Mouse (Mus musculus): ENCODE results near the gene Sgpl1. TPM values are rescaled to one million over a fixed set of nuclear protein-coding genes. Genes with fewer than 3 reads are reported as not detected.

The Sgpl1 gene
- total RNA-seq, 2 experiments from 2014 or later, result 25.5 to 25.8 TPM

DNA sequence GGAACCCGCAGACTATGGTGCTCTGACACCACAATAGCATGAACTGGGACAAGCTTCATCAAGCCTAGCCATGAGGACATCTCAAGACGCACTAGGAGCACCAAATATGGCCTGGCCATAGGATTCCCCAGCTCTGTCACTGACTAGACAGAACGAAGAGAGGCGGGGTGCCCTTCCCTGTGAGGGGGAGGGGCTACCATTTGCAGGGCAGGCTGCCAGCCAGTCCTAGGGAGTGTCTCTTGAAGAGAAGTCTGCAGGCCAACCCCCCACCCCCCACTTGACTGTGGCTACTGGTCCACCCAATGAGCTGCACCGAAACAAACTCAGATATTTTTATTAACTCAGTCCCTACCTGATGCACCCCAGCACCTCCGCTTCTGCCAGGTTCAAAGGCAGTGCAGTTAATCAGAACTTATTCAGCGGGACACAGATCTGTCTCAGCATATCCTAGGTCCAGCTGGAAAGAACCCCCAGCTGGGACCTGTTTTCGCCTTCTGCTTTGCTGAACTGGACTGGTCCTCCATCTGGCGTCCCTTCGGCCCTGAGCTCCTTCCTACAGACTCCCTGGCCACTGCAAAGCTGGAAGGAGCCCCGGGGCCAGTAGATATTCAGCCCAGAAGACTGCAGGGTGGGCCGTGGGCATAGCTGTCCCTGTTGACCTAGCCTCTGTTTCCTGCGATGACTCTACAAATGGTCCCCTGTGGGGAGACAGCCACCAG is 82.1 kb downstream of the Sgpl1 start:
- H3K27ac ChIP-seq, result no peak overlapping the region
- TF ChIP-seq CTCF (conservative IDR thresholded peaks at IDR 0.05), result no peak

DNA sequence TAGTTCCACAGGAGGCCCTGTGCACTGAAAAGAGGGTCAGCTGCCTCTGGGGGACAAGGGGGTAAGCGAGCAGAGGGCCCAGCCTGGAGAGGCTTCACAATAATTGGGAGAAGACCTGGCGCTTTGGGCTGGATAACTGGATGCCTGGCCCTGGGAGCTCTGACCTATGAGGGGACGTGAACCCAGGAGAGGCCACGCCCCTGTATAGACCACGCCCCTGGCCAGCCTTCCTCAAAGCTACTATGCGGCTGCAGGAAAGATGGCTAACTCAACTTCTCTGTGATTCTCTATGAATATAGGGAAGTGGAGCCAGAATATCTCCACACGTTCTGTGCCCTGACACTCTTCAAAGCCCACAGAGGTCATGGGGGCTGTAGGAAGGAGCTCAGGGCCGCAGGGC is 82.9 kb downstream of the Sgpl1 start:
- Histone ChIP-seq H3K27ac (no peak overlapping the region), H3K4me3 (no peak overlapping the region)
- no peak for TF ChIP-seq CTCF (conservative IDR thresholded peaks at IDR 0.05)
- DNase-seq (ENCODE audit: low spot score in 2 of 2), result no peak

More for the DNA sequence above, 82.1 kb downstream of the Sgpl1 start:
- no peak overlapping the region for H3K4me3 ChIP-seq
- no peak for DNase-seq (ENCODE audit: low spot score in 2 of 2)

DNA sequence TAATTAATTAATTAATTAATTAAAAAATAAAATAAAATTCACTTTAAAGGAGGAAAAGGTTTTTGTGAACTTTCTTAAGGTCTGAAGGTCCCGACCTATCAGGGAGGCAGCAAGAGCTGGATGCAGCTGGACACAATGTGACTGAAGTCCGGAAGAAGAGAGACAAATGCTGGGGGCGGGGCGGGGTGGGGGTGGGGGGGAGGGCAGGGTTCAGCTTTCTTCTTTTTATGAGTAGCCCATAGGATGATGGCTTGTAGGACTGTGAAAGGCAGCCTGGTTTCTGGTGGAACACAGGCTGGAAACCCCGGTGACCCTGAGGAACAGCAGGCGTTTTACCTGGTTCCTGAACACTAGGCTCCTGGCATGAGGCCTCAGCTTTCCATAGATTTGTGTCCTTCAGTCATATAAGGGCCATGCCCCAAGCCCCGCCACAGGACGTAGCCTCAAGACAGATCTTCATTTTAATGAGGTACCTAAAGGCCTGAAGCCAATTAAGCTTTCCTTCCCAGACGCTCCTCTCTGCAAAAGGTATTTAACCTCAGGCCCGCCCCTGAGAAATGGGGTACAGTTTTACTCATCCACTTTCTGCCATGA is 84.1 kb downstream of the Sgpl1 start:
- Histone ChIP-seq H3K4me3 (no peak overlapping the region), H3K27ac (no peak overlapping the region)
- no peak for DNase-seq (ENCODE audit: low spot score in 2 of 2)
- no peak for TF ChIP-seq CTCF (conservative IDR thresholded peaks at IDR 0.05)

DNA sequence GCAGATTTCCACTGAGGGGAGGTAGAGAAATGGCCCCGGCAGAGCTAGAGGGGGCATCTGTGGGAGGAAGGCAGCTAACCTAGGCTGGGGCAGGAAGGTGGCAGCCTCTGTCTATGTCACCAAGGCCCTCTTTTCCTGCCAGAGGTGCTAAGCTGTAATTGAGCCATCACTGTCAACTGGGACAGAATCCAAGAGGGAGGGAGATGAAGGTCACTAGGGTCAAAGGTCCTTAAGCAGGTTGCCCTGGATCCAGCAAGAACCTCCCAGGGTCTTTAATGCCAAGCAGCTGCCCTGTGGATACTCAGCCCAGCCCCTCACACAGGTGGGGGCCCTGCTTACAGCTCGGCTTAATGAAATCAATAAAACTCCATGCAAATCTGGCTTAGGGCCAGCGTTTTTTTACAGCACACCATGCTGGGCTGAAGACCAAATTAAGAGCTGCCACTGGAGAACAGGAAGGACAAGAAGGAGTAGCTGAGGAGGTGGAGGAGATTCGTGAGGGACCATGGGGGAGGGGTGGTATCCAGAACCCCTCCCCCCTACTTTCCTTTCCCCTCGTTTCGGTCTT is 87.9 kb downstream of the Sgpl1 start:
- TF ChIP-seq CTCF (conservative IDR thresholded peaks at IDR 0.05), result no peak
- H3K27ac ChIP-seq, result no peak overlapping the region
- no peak overlapping the region for H3K4me3 ChIP-seq
- DNase-seq (ENCODE audit: low spot score in 2 of 2), result no peak

DNA sequence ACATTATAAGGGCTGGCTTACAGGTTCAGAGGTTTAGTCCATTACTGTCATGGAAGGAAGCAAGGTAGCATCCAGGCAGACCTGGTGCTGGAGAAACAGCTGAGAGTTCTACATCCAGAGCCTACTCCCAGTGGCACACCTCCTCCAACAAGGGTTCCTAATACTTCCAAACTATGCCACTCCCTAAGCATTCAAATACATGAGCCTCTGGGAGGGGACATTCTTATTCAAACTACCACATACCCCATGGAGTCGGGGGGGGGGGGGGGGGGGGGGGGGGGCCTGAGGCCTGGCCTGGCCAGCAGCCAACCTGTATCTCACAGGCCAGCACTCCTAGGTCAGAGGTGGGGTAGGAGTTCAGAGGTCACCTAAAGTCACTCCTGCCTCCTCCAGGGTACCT is 88.4 kb downstream of the Sgpl1 start:
- TF ChIP-seq CTCF (conservative IDR thresholded peaks at IDR 0.05), result no peak
- no peak overlapping the region for H3K27ac ChIP-seq
- no peak for DNase-seq (ENCODE audit: low spot score in 2 of 2)
- no peak overlapping the region for H3K4me3 ChIP-seq

DNA sequence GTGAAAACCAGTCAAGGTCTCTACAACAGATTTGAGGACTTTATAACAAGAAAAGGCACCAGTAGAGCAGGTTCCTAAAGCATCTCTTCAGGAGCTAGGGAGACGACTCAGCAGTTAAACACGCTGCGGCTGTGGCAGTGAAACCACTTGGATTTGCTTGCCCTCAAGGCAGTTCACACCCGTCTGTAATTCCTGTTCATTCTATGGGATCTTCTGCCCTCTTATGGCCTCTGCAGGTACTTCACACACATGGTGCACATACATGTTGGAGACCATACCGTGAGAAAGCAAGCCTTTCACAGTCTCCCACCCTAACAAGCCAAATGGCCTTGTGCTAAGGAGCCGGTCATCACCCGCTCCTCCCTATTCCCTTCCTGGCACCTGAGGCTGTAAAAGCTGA is 90.8 kb downstream of the Sgpl1 start:
- Histone ChIP-seq H3K4me3 (no peak overlapping the region), H3K27ac (no peak overlapping the region)
- no peak for DNase-seq (ENCODE audit: low spot score in 2 of 2)
- TF ChIP-seq CTCF (conservative IDR thresholded peaks at IDR 0.05), result no peak

DNA sequence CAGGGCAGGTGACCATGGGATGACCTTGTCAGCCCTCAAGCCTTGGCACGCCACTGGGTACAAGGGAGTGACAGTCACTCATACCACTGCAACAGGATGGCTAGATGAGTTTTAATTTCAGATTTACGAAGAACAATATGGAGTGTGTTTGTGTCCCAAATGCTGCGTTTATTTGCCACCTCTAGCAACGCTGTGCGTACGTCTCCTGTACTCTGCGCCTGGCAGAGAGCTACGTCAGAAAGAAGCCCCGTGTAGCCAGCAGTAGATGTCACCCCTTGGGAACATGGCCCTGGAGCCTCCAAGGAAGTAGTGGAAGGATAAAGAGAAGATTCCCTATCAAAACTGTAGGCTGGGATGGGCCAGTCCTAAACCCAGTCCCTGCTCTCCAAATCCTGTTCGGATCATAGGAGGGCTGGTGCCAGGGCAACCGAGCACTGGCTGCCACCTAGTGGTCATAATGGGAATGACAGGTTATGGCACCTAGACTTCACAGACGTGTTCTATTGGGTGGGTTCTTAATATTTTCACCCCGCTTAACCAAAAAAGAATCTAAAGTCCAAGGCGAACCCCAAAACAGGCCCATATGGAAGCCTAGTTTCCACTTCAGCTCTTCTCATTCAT is 95.4 kb downstream of the Sgpl1 start:
- Histone ChIP-seq H3K4me3 (no peak overlapping the region), H3K27ac (no peak overlapping the region)
- peak; percentile 99 for TF ChIP-seq CTCF (conservative IDR thresholded peaks at IDR 0.05)
- peak; percentile 53 to 79 for DNase-seq (ENCODE audit: low spot score in 2 of 2)

Small RNA genes lying within 50 kb of the gene (microRNA-seq; reads per million reads assigned to microRNA genes)
- 0 reads per million in 2 experiments for gene Gm44308

Other genes with a start within 250 kb of the Sgpl1 start
- 10 to 100 TPM; 11.2 to 11.7 TPM for gene Pcbd1, start 58.4 kb downstream of the Sgpl1 start, total RNA-seq (2021)
- 10 to 100 TPM in 1 of 2 experiments, 1 to 10 TPM in 1; 8.5 to 10.6 TPM for gene Tbata, start 24.3 kb upstream of the Sgpl1 start, total RNA-seq (2021)
- gene Adamts14, start 125.7 kb upstream of the Sgpl1 start, total RNA-seq (2021), result 1 to 10 TPM in 1 of 2 experiments, under 1 TPM in 1; 0.92 to 1.5 TPM
- not detected for gene Prf1, start 150.1 kb upstream of the Sgpl1 start, total RNA-seq (2021)
- gene Pald1, start 235.8 kb upstream of the Sgpl1 start, total RNA-seq (2021), result 10 to 100 TPM; 15.2 to 16.3 TPM

Data from layer of hippocampus, adult 2 months (tissue).